Mouse (Mus musculus): ENCODE data around the gene Bik. TPM values are rescaled to one million over a fixed set of nuclear protein-coding genes. Genes with fewer than 3 reads are reported as not detected.

The Bik gene
- total RNA-seq, 1 experiment from 2014 or later: 0.47 TPM

DNA sequence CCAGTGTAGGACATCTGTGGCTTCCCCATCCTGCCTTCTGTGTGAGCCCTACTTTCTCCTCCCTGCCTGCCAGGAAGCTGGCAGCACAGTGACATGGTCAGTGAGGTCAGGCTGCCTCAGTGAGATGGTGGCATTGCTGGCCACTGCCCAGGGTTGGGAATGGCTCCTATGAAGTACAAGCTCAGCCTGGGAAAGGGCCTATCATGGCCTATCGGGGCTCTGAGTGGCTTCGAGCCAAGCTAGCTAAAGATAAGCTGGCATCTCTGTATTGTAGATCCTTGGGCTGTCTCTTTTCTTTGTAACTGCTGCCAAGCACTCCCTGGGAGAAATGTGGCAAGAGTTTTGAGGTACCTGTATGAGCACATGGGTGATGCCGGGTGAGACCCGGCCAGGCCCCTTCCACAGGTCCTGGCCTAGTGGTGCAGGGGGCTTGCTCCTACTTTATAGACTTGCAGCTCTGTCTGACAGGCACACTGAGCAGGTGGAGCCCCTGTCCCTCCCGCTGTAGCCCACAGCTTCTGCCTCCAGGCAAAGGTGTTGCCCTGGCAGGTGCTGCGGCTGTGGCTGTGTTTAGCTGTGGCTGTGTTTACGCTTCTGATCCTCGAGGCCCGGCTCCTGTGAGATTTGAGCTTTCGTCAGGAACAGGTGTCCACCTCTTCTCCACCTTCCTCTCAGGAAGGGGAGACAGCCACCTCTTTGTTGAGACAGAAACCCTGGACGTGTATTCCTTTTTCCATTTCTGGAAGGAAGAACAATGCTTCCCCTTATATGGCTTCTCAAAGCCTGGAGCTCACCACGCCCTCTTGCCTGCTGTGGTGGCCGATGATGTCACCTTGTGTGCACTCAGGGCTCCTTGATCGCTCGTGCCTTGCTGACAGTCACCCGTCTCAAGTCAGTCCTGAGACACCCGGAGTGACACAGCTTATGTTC is 8.6 kb downstream of the Bik start:
- ATAC-seq (ENCODE audit: extremely low read depth, insufficient number of reproducible peaks, low FRiP score, poor library complexity, severe bottlenecking): no peak

GRCm38 (mm10) chr15:83535890-83536231 is 9.2 kb downstream of the Bik start:
- ATAC-seq (ENCODE audit: extremely low read depth, insufficient number of reproducible peaks, low FRiP score, poor library complexity, severe bottlenecking): no peak

- no peak for ATAC-seq (ENCODE audit: extremely low read depth, insufficient number of reproducible peaks, low FRiP score, poor library complexity, severe bottlenecking)
Measured at GRCm38 (mm10) chr15:83538855-83539254, 12.2 kb downstream of the Bik start.

DNA sequence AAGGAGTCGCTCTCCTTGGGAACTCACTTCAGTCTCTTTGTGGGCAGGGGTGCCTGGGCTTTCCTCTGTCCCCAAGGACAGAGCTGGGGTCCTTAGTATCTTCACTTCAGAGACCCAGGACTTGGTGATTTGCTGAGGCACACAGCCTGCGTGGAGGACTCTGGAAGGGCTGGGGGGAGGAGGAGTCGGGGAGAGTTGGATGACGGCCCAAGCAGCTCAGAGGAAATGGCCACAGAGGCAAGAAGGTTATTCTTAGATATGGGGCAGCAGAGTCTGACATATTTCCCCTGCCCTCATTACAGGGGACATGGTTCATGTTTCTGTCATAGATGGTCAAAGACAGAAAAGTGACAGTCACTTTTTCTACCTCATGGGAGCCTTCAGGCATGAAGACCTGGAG is 13.2 kb downstream of the Bik start:
- no peak for ATAC-seq (ENCODE audit: extremely low read depth, insufficient number of reproducible peaks, low FRiP score, poor library complexity, severe bottlenecking)

DNA sequence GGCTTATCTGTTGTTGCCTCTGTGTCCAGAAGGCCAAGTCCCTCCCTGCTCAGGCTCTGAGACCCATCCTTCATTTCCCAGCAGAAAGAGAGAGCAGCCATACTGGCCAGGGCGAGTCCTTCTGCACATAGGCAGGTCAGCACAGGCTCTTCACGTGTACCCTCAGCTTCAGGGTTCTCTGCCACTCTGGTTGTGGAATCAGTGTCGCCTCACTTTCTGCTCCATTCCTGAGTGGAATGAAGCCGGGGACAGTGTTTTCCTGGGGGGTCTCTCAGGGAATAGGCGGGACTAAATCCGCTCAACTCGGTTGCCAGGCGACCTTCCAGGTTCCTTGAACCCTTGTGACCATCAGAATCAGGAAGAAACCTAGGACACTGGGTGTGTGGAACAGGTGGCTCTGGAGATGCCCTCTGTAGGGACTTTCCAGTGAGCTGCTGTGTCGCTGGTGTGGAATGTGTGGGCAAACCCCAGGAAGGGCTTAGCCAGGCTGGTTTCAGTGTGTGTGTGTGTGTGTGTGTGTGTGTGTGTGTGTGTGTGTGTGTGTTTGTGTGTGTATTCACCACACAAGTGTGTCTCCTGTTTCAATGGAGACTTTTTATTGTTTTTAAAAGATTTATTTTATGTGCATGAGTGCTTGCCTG is 15.1 kb downstream of the Bik start:
- no peak for ATAC-seq (ENCODE audit: extremely low read depth, insufficient number of reproducible peaks, low FRiP score, poor library complexity, severe bottlenecking)

- no peak for ATAC-seq (ENCODE audit: extremely low read depth, insufficient number of reproducible peaks, low FRiP score, poor library complexity, severe bottlenecking)
Measured at GRCm38 (mm10) chr15:83546029-83546428, 19.4 kb downstream of the Bik start.

GRCm38 (mm10) chr15:83547144-83547543 is 20.5 kb downstream of the Bik start:
- ATAC-seq (ENCODE audit: extremely low read depth, insufficient number of reproducible peaks, low FRiP score, poor library complexity, severe bottlenecking): no peak

GRCm38 (mm10) chr15:83550137-83550536 is 23.5 kb downstream of the Bik start:
- ATAC-seq (ENCODE audit: extremely low read depth, insufficient number of reproducible peaks, low FRiP score, poor library complexity, severe bottlenecking): no peak

- ATAC-seq (ENCODE audit: extremely low read depth, insufficient number of reproducible peaks, low FRiP score, poor library complexity, severe bottlenecking): no peak
Measured at GRCm38 (mm10) chr15:83553831-83554230, 27.2 kb downstream of the Bik start.

DNA sequence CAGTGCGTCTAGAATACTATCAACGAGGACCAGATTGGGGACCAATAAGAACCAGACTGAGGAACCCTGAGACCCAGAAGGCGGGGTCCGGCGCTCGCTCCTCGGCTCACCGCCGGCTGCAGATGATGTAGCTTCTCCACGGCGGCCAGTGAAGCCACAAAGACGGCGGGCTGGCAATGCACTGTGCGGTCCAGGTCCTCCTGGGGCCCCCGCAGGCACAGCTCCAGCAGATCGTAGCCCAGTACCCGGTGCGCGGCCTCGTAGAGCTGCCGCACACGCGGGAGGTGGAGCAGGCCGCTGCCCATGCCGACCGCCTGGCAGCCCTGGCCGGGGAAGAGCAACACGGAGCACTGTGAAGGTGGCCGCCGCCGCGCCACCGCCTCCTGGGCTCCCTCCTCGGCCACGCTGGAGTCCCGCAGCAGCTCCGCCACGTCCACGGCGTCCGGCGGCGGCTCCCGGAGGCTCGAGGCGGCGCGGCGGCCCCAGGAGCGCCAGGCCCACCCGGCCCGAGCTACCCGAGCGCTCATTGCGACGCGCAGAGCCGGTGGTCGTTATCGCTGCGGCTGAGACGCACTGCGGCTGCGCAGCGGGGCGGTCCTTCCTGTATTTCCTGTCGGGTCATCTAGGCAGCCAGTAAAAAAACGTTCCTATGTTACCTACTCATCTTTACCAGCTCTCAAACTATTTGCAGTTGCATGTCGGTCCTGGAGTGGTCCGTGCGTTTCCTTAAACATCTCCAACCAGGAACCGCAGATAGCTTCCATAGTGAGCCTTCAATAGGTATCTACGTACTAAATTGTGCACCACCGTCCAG is 28.7 kb downstream of the Bik start:
- ATAC-seq (ENCODE audit: extremely low read depth, insufficient number of reproducible peaks, low FRiP score, poor library complexity, severe bottlenecking): peak; percentile 74

GRCm38 (mm10) chr15:83560941-83561477 is 34.3 kb downstream of the Bik start:
- no peak for ATAC-seq (ENCODE audit: extremely low read depth, insufficient number of reproducible peaks, low FRiP score, poor library complexity, severe bottlenecking)

DNA sequence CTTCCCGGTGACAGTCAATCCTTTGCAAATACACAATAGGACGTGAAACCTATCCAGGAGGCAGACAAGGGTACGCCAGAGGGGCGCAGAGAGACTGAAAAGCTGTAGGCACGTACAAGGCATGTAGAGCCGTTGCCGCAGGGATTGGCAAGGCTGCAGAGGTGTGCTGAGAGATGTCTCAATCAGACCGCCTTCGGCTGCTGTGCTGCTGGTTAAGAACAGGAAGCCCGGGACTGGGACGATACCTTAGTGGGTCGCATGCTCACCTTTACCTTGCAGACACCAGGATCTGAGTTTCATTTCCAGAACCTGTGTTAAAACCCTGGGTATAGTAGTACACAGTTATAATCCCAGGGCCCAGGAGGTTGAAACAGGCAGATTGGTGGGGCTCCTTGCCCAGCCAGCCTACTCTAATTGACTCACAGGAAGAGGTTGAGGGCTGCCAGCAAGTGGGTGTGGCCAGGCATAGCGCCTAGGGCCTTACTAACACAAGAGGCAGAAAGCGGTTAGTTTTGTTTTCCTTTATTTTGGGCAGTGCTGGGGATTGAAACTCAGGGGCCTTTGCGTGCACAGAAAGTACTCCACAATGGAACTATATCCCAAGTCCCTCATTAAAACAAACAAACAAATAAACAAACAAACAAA is 36.1 kb downstream of the Bik start:
- peak; percentile 63 for ATAC-seq (ENCODE audit: extremely low read depth, insufficient number of reproducible peaks, low FRiP score, poor library complexity, severe bottlenecking)

DNA sequence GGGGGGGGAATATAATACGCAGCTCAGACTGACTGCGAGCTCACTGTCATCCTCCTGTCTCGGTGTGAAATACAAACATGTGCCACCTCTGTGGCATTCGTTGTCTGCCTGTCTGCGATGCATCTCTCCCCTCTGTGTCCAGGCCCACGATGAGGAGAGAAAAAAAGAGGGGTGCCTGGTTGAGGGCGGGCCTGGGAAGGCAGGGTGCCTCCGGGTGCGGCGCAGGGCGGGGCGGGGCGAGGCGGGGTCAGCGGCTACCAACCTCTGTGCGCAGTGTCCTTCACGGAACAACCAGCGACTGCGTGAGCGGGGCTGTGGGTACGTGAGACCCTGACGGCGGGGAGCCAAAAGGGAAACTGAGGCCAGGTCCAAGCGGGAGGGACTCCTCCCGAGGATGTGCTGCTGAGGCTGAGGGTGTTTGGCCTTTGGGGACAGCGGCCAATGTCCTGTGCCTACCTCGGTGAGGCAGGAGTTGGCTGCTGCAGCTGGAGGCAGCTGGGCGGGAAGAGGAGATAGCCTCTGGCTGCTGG is 36.7 kb downstream of the Bik start, which contains the start of the genes Tspo and Mcat:
TSS of gene Tspo (plus strand) at position 266 of the 530 bp plus-strand sequence.
TSS of gene Mcat (minus strand) at position 461 of the 530 bp plus-strand sequence.
- peak; percentile 30 for ATAC-seq (ENCODE audit: extremely low read depth, insufficient number of reproducible peaks, low FRiP score, poor library complexity, severe bottlenecking)

DNA sequence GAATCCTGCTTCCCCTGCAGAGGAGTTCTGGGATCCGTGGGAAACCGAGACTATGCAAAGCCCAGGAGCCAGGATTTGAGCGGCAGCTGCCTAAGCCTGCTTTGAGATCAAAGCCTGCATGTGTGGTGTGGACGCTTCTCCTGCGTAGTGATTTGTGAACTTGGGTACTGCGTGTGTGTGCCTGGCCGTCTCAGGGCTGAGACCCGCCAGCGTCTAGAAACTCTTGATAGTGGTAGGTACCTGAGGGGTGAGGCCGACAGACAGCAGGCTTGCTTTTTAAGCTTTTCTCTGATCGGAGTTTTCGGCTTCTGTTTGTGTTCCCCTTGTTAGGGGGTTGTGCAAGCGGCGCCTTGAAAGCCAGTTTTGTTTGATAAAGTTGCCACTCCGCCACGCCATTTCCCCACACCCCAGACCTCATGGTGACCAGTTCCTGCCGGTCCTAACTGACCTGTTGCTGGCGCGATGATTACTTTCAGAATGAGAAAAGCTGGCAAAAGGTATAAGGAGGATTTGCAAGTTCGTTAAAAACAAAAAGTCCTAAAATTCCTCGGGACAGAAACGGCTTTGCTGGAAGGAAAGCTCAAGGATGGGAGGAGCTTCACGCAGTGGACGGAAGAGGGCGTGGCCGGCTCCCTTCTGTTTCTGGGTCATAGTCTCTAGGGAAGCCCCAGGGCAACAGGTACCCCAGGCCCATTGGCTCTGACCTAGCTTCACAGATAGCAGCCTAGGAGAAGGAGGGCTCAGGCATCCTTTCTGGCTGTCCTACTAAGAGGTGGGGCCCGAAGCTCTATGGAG is 37.4 kb downstream of the Bik start:
- peak; percentile 39 for ATAC-seq (ENCODE audit: extremely low read depth, insufficient number of reproducible peaks, low FRiP score, poor library complexity, severe bottlenecking)

GRCm38 (mm10) chr15:83565434-83565833 is 38.8 kb downstream of the Bik start:
- ATAC-seq (ENCODE audit: extremely low read depth, insufficient number of reproducible peaks, low FRiP score, poor library complexity, severe bottlenecking): no peak

GRCm38 (mm10) chr15:83566006-83566405 is 39.3 kb downstream of the Bik start:
- no peak for ATAC-seq (ENCODE audit: extremely low read depth, insufficient number of reproducible peaks, low FRiP score, poor library complexity, severe bottlenecking)

DNA sequence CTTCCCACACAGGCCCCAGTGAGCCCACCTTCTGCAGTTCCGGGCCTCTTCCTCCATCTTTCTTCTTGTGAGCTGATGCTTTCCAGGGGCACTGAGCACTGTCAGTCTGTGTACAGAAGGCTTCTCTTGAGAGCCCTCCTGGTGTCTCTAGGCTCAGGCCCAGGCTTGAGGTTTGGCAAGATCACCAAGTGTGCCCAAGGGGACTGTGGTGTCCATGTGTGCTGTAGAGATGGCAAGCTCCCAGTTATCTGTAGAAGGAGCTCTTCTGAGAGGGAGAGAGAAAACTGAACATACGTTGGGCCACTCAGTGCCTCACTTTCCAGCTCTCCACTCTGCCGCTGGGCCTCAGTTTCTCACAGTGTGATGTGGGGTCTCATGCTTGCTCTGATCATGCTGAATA is 41.1 kb downstream of the Bik start:
- no peak for ATAC-seq (ENCODE audit: extremely low read depth, insufficient number of reproducible peaks, low FRiP score, poor library complexity, severe bottlenecking)

GRCm38 (mm10) chr15:83568544-83568943 is 41.9 kb downstream of the Bik start:
- ATAC-seq (ENCODE audit: extremely low read depth, insufficient number of reproducible peaks, low FRiP score, poor library complexity, severe bottlenecking): no peak

All from neutrophil, adult 5-6 weeks (primary cell).